Mouse (Mus musculus): ENCODE data around the gene Chchd6. TPM values are rescaled to one million over a fixed set of nuclear protein-coding genes. Genes with fewer than 3 reads are reported as not detected.

Gene Chchd6
- total RNA-seq, 2 experiments from 2014 or later = 73.8 to 89.8 TPM

GRCm38 (mm10) chr6:89333964-89334702 lies 261.3 kb downstream of the Chchd6 start:
- DNase-seq (ENCODE audit: low spot score in 2 of 2) = no peak

Other genes with a start within 250 kb of the Chchd6 start
- gene Plxna1, start 233.0 kb downstream of the Chchd6 start, total RNA-seq (2021) = 100 to 1,000 TPM; 159 to 169 TPM
- 1 to 10 TPM; 8.0 to 8.9 TPM for gene Txnrd3, start 48.3 kb upstream of the Chchd6 start, total RNA-seq (2021)
- gene Vmn1r40, start 111.9 kb upstream of the Chchd6 start, total RNA-seq (2021) = not detected
- gene Vmn1r41, start 145.1 kb upstream of the Chchd6 start, total RNA-seq (2021) = not detected